Mouse (Mus musculus) G1E (cell line): ENCODE data around the gene Klc4. TPM values are rescaled to one million over a fixed set of nuclear protein-coding genes. Genes with fewer than 3 reads are reported as not detected.

ENCODE experiments used
- ATAC-seq: 2 replicates; pipeline ENCODE4 v1.8.0; 2016; ENCODE audit warnings: mild to moderate bottlenecking; ENCODE audit not compliant: insufficient number of reproducible peaks, poor library complexity, low FRiP score, severe bottlenecking; ENCODE audit errors: extremely low read depth
- DNase-seq: peaks from one replicate; pipeline ENCODE4 v3.0.0; 2012; ENCODE audit warnings: low spot score
- H3K27me3 ChIP-seq: 2 replicates; pipeline ENCODE4 v1.6.1; 2012; ENCODE audit warnings: mild to moderate bottlenecking, low read length, inconsistent platforms; ENCODE audit not compliant: insufficient read depth
- H3K36me3 ChIP-seq: replicated peaks from 2 replicates; pipeline ENCODE3; 2012; ENCODE audit warnings: mild to moderate bottlenecking, inconsistent platforms
- H3K4me1 ChIP-seq: 2 replicates; pipeline ENCODE4 v1.6.1; 2012; ENCODE audit warnings: low read depth, low read length, inconsistent platforms, mixed read lengths; ENCODE audit not compliant: insufficient read depth
- H3K4me3 ChIP-seq: 2 replicates; pipeline ENCODE4 v1.5.1; 2012; ENCODE audit warnings: low read depth, mild to moderate bottlenecking, inconsistent platforms, low read length, moderate library complexity, mixed read lengths
- H3K9me3 ChIP-seq: replicated peaks from 2 replicates; pipeline ENCODE4 v1.6.1; 2012; ENCODE audit warnings: inconsistent platforms
- CTCF ChIP-seq: IDR thresholded peaks from 2 replicates; pipeline ENCODE4 v1.5.1; 2012; ENCODE audit warnings: low read depth, low read length, inconsistent platforms, mixed read lengths
- GATA1 ChIP-seq: IDR thresholded peaks from 2 replicates; pipeline ENCODE4 v1.6.1; 2012; ENCODE audit warnings: borderline replicate concordance, low read length, inconsistent platforms, mixed read lengths
- GATA2 ChIP-seq: IDR thresholded peaks from 2 replicates; pipeline ENCODE4 v1.6.1; 2012; ENCODE audit warnings: low read depth, low read length, inconsistent platforms, borderline replicate concordance
- POLR2AphosphoS5 ChIP-seq: IDR thresholded peaks from 2 replicates; pipeline ENCODE4 v1.6.1; 2012; ENCODE audit warnings: low read depth, low read length, inconsistent platforms; ENCODE audit not compliant: insufficient replicate concordance
- TAL1 ChIP-seq: conservative IDR thresholded peaks from 2 replicates; pipeline ENCODE4 v1.6.1; 2012; ENCODE audit warnings: low read depth, low read length, inconsistent platforms, mixed read lengths
- polyA plus RNA-seq: library from polyadenylated mRNA; stranded (reverse); fragments of >175 nt; gene quantifications from 2 replicates; pipeline ENCODE4 v1.2.3, GENCODE M21; 2012
- total RNA-seq, 2 experiments: library from RNA; stranded (forward) in 1 of 2; stranded (reverse) in 1 of 2; fragments of 200-1000 nt in 1 of 2; fragments of >200 nt in 1 of 2; fragmentation: Nextera tagmentation in 1 of 2; gene quantifications; 2 replicates each; pipeline ENCODE4 v1.2.3; 2014 to 2017

Klc4 gene
- total and polyA plus RNA-seq, 3 experiments = 1.3 to 11.7 (median 8.9) TPM

DNA sequence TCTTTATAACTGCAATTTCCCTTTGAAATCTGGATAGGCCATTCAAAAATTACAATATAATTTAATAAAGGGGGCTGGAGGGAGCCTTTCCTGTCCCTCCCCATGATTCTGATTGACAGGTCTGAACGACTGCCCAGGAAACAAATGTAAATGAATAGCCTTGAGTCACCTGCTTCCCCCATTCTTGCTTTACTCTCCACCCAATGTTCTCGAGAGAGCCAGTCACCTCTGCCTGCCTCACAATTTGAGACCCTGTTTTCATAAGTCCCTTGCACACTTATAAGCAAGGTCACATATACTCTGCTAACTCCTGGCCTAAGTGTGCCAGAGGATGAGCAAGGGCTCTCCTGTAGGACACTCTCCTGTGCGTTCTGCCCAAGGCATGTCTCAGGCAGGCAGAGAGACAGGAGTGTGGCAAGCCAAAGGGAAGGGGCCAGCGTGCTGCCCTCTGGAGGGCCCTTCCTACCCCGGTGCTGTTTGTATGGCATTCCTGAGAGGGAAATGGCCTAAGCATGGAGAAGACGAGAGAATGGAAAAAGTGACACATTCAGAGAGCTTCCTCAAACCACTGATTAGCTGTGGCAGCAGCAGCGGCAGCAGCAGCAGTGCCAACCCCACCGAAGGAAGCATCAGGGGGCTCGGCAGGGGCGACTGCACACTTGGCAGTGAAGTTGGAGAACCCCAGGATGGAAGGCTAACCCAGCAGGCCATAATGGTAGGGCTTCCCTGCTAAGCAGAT lies 21.8 kb downstream of the Klc4 start:
- H3K4me3 ChIP-seq = no peak overlapping the region
- TF ChIP-seq POLR2AphosphoS5 = no peak
- TF ChIP-seq GATA1 = no peak
- no peak for TF ChIP-seq TAL1
- no peaks in the 10 kb centered on the region for H3K36me3 ChIP-seq
- no peaks in the 10 kb centered on the region for H3K9me3 ChIP-seq
- DNase-seq = no peak
- no peaks in the 10 kb centered on the region for H3K4me1 ChIP-seq
- no peak for ATAC-seq
- H3K27me3 ChIP-seq = peaks cover 39% of the 10 kb centered on the region

DNA sequence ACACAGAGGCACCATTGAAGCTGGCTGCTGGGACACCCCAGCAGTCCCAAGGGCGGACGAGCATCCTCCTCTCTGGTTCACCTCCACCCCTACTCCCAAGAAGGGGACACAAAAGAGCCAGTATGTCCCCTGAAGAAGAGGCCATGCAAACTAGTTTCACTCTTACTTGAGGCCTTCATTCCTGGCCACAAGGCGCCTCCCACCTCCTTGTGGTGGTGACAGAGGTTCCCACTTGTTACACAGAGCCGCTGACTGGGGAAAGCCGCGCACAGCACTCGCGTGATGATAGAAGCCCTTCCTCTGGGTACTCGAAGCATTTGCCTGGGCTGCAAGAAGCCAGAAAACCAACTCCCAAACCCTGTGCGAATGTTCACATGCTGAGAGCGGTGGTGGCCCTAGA lies 23.6 kb downstream of the Klc4 start:
- Histone ChIP-seq H3K4me3 (no peak overlapping the region), H3K36me3 (no peaks in the 10 kb centered on the region), H3K9me3 (no peaks in the 10 kb centered on the region), H3K27me3 (peaks cover 36% of the 10 kb centered on the region), H3K4me1 (no peaks in the 10 kb centered on the region)
- DNase-seq (no peak), ATAC-seq (no peak)
- TF ChIP-seq POLR2AphosphoS5 (no peak), GATA1 (no peak), CTCF (no peak), TAL1 (no peak), GATA2 (no peak)

GRCm38 (mm10) chr17:46621324-46621723 lies 24.5 kb downstream of the Klc4 start:
- Histone ChIP-seq H3K36me3 (no peaks in the 10 kb centered on the region), H3K4me1 (no peaks in the 10 kb centered on the region), H3K27me3 (peaks cover 35% of the 10 kb centered on the region), H3K4me3 (no peak overlapping the region), H3K9me3 (no peaks in the 10 kb centered on the region)
- ATAC-seq (no peak), DNase-seq (no peak)
- no peak for TF ChIP-seq TAL1
- TF ChIP-seq CTCF = no peak
- no peak for TF ChIP-seq GATA1
- no peak for TF ChIP-seq GATA2
- TF ChIP-seq POLR2AphosphoS5 = no peak

GRCm38 (mm10) chr17:46619683-46620357 lies 26.0 kb downstream of the Klc4 start:
- Histone ChIP-seq H3K4me3 (no peak overlapping the region), H3K9me3 (no peaks in the 10 kb centered on the region), H3K4me1 (no peaks in the 10 kb centered on the region), H3K27me3 (peaks cover 38% of the 10 kb centered on the region), H3K36me3 (no peaks in the 10 kb centered on the region)
- DNase-seq = no peak
- ATAC-seq = no peak
- TF ChIP-seq GATA1 = no peak
- TF ChIP-seq POLR2AphosphoS5 = no peak
- no peak for TF ChIP-seq CTCF

DNA sequence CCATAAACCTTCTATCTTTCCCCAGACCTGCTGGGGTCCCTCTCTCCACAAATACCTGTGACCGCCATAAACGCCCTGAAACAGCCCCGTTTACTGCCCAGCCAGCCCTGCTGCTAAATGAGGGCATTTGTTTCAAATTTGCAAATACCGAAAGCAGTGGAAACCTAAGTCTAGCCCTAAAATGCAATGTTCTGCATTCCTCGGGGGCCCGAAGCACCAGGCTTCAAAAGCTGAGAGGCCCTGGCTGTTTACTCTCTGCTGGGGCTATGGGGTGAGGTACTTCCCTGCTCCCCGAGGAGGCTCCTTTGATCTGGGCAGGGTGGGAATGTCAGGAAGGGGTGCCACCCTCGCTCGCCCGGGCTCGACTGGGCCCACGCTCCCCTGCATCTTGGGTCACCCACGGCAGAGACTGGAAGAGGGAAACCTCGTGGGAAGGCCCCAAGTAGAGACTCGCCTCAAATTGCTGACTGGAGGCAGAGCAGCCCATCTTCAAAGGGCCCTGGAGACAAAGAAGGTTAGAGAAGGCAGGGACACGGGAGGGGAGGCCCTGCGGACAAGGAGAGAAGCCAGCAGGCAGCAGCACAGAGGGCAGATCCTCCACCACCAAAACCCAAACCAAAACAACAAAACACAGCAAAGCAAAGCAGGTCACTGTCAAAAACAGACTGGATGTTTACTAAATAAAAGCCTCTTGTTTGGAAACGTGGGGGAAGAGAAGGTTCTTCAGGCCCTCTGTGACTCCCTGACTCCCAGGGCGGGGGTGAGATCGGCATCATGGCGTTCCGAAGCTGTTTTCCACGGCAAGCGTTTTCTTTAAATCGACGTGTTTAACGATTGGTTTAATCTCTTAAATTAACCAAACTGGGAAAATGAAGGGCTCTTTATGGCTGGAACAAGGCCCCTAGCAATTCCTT lies 26.8 kb downstream of the Klc4 start:
- no peak for ATAC-seq
- no peaks in the 10 kb centered on the region for H3K36me3 ChIP-seq
- DNase-seq = no peak
- TF ChIP-seq GATA1 = no peak
- no peak for TF ChIP-seq POLR2AphosphoS5
- no peak for TF ChIP-seq TAL1
- TF ChIP-seq CTCF = no peak
- no peak for TF ChIP-seq GATA2
- no peaks in the 10 kb centered on the region for H3K9me3 ChIP-seq
- no peak overlapping the region for H3K4me3 ChIP-seq
- peaks cover 35% of the 10 kb centered on the region for H3K27me3 ChIP-seq
- no peaks in the 10 kb centered on the region for H3K4me1 ChIP-seq

- H3K36me3 ChIP-seq = no peaks in the 10 kb centered on the region
- no peak for TF ChIP-seq GATA2
- TF ChIP-seq POLR2AphosphoS5 = no peak
- DNase-seq (no peak), ATAC-seq (no peak)
- H3K9me3 ChIP-seq = no peaks in the 10 kb centered on the region
- peaks cover 40% of the 10 kb centered on the region for H3K27me3 ChIP-seq
- H3K4me3 ChIP-seq = no peak overlapping the region
- H3K4me1 ChIP-seq = no peaks in the 10 kb centered on the region
Measured at GRCm38 (mm10) chr17:46618394-46618768, 27.4 kb downstream of the Klc4 start.
